Mouse (Mus musculus) kidney, embryonic 16.5 days (tissue): ENCODE measurements around the gene Arfip2. TPM values are rescaled to one million over a fixed set of nuclear protein-coding genes. Genes with fewer than 3 reads are reported as not detected.

Experiments
- ATAC-seq: fragments of 200-750 bp; cut with Nextera tagmentation; 2 replicates; pipeline ENCODE4 v1.8.0; 2017; ENCODE audit warnings: moderate TSS enrichment; ENCODE audit not compliant: low FRiP score, low TSS enrichment
- H3K27ac ChIP-seq: fragments of 300-500 bp; sonication (generic); 2 replicates; pipeline ENCODE4 v1.5.1; 2014; ENCODE audit warnings: low read length
- H3K27me3 ChIP-seq: fragments of 300-500 bp; sonication (generic); 2 replicates; pipeline ENCODE4 v1.6.1; 2014; ENCODE audit warnings: low read length, control low read depth, mixed read lengths; ENCODE audit not compliant: insufficient read depth
- H3K36me3 ChIP-seq: fragments of 300-500 bp; sonication (generic); 2 replicates; pipeline ENCODE4 v1.6.1; 2014; ENCODE audit warnings: low read length, control low read depth, mixed read lengths; ENCODE audit not compliant: insufficient read depth
- H3K4me1 ChIP-seq: fragments of 300-500 bp; sonication (generic); 2 replicates; pipeline ENCODE4 v1.6.1; 2014; ENCODE audit warnings: low read length, control low read depth, mixed read lengths; ENCODE audit not compliant: insufficient read depth
- H3K4me2 ChIP-seq: fragments of 300-500 bp; sonication (generic); replicated peaks from 2 replicates; pipeline ENCODE4 v1.6.1; 2014; ENCODE audit warnings: low read depth, low read length
- H3K4me3 ChIP-seq: fragments of 300-500 bp; sonication (generic); 2 replicates; pipeline ENCODE4 v1.5.1; 2014; ENCODE audit warnings: mild to moderate bottlenecking, low read length
- H3K9ac ChIP-seq: fragments of 300-500 bp; sonication (generic); replicated peaks from 2 replicates; pipeline ENCODE4 v1.6.1; 2014; ENCODE audit warnings: low read length
- H3K9me3 ChIP-seq: fragments of 300-500 bp; sonication (generic); 2 replicates; pipeline ENCODE4 v1.6.1; 2016; ENCODE audit warnings: low read length, control low read depth
- WGBS: fragments of 180-500 bp; shearing (Covaris S2); extraction: QIAGEN DNeasy Blood & Tissue Kit; methylation state at CpG from one replicate; pipeline ENCODE4 v1.1.7; 2014; 5-methylcytosine and 5-hydroxymethylcytosine counted together
- polyA plus RNA-seq: library from polyadenylated mRNA; unstranded; fragments of >200 nt; fragmentation: Nextera tagmentation; extraction: Ambion mirVana; gene quantifications from 2 replicates; pipeline ENCODE4 v1.2.1, GENCODE M21; 2015

Arfip2 gene
- polyA plus RNA-seq, 1 experiment from 2014 or later, result 92.5 TPM

DNA sequence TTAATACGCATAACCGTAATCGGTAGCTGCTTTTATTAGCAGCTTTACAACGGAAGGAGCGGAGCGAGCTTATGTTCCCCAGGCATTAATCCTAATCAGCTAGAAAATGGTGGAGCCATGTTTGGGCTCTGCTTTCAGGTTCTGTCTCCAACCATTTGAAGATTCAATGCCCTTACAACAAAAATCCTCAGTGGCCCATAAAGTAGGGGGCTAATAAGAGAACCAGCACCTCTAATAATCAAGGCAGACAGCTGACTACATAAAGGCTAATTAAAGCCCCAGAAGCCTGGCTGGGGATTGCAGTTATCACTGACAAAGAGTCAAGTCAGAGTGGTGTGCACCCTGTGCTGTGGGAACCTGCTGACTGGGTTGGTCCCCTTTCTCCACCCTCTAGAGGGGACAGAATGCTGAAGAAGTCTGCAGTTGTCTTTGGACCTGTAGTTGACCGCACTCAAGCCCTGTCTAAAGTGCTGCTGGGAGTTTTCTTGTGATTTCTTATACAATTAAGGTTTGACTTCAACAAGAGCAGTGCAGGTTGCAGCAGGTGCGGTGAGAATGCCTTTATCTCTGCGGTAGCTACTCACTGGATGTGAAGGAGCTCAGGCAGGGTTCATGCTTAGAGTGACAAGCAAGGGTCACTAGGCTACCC lies 5.8 kb downstream of the Arfip2 start:
- Histone ChIP-seq H3K36me3 (peaks cover 25% of the 10 kb centered on the region), H3K9me3 (no peaks in the 10 kb centered on the region), H3K9ac (peak overlapping the region; percentile 85; the same call in 1 of the 2 replicates), H3K4me2 (peak overlapping the region; percentile 88), H3K27ac (no peak overlapping the region), H3K4me1 (peaks cover 23% of the 10 kb centered on the region), H3K4me3 (peak overlapping the region; percentile 85; the same call in 1 of the 2 replicates), H3K27me3 (0 out of 2 replicates have a peak, but pooled peaks cover 2% of the 10 kb centered on the region)
- 49% methylated on average over 9 of the region's 9 CpGs for WGBS
- no peak for ATAC-seq

DNA sequence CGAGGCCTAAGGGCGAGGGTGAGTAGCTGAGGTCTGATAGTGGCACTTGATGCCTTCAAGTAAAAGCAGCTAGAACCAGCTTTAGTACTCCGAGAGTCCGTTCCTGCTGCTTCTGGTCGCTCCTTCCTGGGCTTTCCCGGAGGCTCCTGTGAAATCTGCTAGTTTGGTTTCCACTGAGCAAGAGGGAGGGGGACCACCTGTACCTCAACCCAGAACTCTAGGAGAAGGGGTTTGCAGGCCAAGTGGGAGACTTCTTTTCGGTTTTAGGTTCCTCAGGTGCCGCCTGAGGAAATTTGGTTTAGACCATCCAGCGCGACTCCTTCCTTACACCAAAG lies 6.4 kb downstream of the Arfip2 start:
- no peaks in the 10 kb centered on the region for H3K9me3 ChIP-seq
- peaks cover 25% of the 10 kb centered on the region for H3K36me3 ChIP-seq

DNA sequence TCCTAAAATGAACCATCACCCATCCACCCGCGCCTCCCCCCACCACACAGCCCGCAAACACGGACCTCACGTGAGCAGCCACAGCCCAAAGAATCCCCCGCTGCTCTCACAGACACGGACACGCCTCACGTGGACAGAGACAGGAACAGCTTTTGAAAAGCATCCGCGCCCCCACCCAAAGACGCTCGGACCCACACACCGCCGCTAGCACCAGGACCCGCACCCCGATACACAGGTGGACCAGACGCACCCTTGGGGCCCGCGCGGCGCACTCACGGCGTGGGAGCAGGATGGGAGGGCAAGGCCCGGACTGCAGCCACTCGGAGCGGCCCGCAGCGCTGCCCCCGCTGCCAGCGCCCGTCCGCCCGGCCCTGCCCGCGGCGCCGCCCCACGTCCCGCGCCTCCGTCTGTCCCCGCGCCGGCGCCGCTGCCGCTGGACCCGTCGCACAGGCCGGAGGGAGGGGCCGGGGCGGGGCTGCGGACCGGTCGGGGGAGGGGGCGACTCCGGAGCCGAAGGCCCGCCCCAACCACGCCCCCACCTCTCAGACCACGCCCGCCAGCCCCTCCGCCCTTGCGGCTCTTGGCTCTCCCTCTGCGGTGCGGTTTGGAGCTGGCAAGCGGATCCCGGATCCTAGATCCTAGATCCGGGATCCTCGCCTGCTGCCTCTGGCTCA lies 7.0 kb downstream of the Arfip2 start, which contains the start of gene Trim3:
Gene Trim3 (minus strand): TSS at position 445 of the 674 bp plus-strand sequence.
- WGBS, result under 1% methylated on average over 37 of the region's 71 CpGs
- H3K27ac ChIP-seq, result peak within 1 kb of the TSS; percentile 68
- peak; percentile 92 for ATAC-seq

More for the DNA sequence above, 6.4 kb downstream of the Arfip2 start:
- H3K9ac ChIP-seq, result peak overlapping the region; percentile 85
- peak overlapping the region; percentile 88 for H3K4me2 ChIP-seq
- H3K27ac ChIP-seq, result peak overlapping the region; percentile 52
- H3K4me1 ChIP-seq, result peaks cover 23% of the 10 kb centered on the region
- peak overlapping the region; percentile 85 for H3K4me3 ChIP-seq
- no peak for ATAC-seq
- WGBS, result 3% methylated on average over 10 of the region's 10 CpGs
- 0 out of 2 replicates have a peak, but pooled peaks cover 2% of the 10 kb centered on the region for H3K27me3 ChIP-seq

GRCm38 (mm10) chr7:105632551-105632972 lies 7.7 kb downstream of the Arfip2 start:
- Histone ChIP-seq H3K9me3 (no peaks in the 10 kb centered on the region), H3K4me3 (peak overlapping the region; percentile 85), H3K36me3 (peaks cover 18% of the 10 kb centered on the region), H3K27ac (peak overlapping the region; percentile 4; the same call in 1 of the 2 replicates), H3K9ac (peak overlapping the region; percentile 85), H3K4me1 (peaks cover 28% of the 10 kb centered on the region), H3K4me2 (peak overlapping the region; percentile 88), H3K27me3 (0 out of 2 replicates have a peak, but pooled peaks cover 2% of the 10 kb centered on the region)
- no peak for ATAC-seq
- WGBS, result 21% methylated on average over 4 of the region's 4 CpGs

More for the DNA sequence above, 7.0 kb downstream of the Arfip2 start, which contains the start of gene Trim3:
- peaks cover 20% of the 10 kb centered on the region for H3K36me3 ChIP-seq
- H3K27me3 ChIP-seq, result 0 out of 2 replicates have a peak, but pooled peaks cover 2% of the 10 kb centered on the region
- H3K4me1 ChIP-seq, result peaks cover 25% of the 10 kb centered on the region
- peak within 1 kb of the TSS; percentile 85 for H3K4me3 ChIP-seq
- peak within 1 kb of the TSS; percentile 85 for H3K9ac ChIP-seq
- peak within 1 kb of the TSS; percentile 88 for H3K4me2 ChIP-seq
- no peaks in the 10 kb centered on the region for H3K9me3 ChIP-seq

DNA sequence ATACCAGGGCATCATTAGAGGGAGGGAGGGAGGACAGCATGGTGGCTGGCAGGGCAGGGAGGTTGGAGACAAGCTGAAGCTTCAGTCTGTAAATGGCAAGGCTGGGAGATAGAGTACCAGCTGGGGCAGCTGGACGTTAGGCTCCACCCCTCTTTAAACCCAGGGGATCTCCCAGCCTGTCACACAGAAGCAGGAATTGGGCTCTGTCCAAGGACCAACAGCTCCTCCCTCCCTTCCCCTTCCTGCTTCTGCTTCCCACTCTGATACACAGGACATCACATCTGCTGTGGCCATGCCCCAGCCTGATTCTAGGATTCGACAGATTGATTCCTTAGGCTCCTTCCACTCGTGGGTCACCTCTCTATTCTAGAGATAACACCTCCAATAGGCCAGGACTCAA lies 11.6 kb downstream of the Arfip2 start:
- Histone ChIP-seq H3K4me1 (peaks cover 28% of the 10 kb centered on the region), H3K9ac (no peak overlapping the region; the same call in 1 of the 2 replicates), H3K4me3 (no peak overlapping the region), H3K9me3 (no peaks in the 10 kb centered on the region), H3K27ac (peak overlapping the region; percentile 57; the same call in 1 of the 2 replicates), H3K4me2 (no peak overlapping the region), H3K27me3 (no peaks in the 10 kb centered on the region), H3K36me3 (peaks cover 15% of the 10 kb centered on the region)
- WGBS, result 26% methylated on average over 3 of the region's 3 CpGs
- peak; percentile 13; the same call in 1 of the 2 replicates for ATAC-seq

DNA sequence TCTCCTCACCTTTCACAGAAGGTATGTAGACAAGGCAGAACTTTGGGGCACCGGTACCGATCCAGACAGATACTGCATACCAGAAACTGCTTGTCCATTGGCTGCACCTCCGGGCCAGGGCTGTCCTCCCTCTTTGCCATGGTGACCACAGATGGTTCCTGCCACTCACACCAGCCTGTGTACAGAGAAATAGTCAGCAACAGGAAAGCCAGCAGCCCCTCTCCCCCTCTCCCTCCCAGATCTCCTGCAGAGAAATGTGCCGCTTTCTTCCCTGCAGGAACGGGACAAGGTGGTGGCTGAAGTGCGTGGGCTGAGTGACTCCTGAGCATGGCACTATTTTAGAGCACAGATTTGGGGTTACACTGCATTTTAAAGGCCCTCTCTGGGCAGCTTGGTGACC lies 14.8 kb downstream of the Arfip2 start:
- no peak overlapping the region for H3K4me2 ChIP-seq
- WGBS, result 88% methylated on average over 6 of the region's 6 CpGs
- no peak overlapping the region for H3K9ac ChIP-seq
- H3K36me3 ChIP-seq, result peaks cover 24% of the 10 kb centered on the region
- no peaks in the 10 kb centered on the region for H3K9me3 ChIP-seq
- H3K27me3 ChIP-seq, result no peaks in the 10 kb centered on the region
- H3K4me1 ChIP-seq, result peaks cover 24% of the 10 kb centered on the region
- no peak for ATAC-seq
- H3K27ac ChIP-seq, result no peak overlapping the region
- no peak overlapping the region for H3K4me3 ChIP-seq

GRCm38 (mm10) chr7:105621646-105622292 lies 18.4 kb downstream of the Arfip2 start:
- H3K4me3 ChIP-seq, result no peak overlapping the region
- no peak for ATAC-seq
- H3K27me3 ChIP-seq, result no peaks in the 10 kb centered on the region
- no peak overlapping the region for H3K4me2 ChIP-seq
- peaks cover 6% of the 10 kb centered on the region; the same call in 1 of the 2 replicates for H3K4me1 ChIP-seq
- WGBS, result 68% methylated on average over 8 of the region's 8 CpGs
- no peaks in the 10 kb centered on the region for H3K9me3 ChIP-seq
- no peak overlapping the region for H3K9ac ChIP-seq
- peaks cover 47% of the 10 kb centered on the region for H3K36me3 ChIP-seq
- H3K27ac ChIP-seq, result no peak overlapping the region

GRCm38 (mm10) chr7:105621053-105621452 lies 19.2 kb downstream of the Arfip2 start:
- ATAC-seq, result no peak
- Histone ChIP-seq H3K27me3 (no peaks in the 10 kb centered on the region), H3K36me3 (peaks cover 52% of the 10 kb centered on the region), H3K9me3 (no peaks in the 10 kb centered on the region), H3K9ac (no peak overlapping the region), H3K27ac (no peak overlapping the region), H3K4me1 (peaks cover 6% of the 10 kb centered on the region; the same call in 1 of the 2 replicates), H3K4me3 (no peak overlapping the region), H3K4me2 (no peak overlapping the region)
- WGBS, result 71% methylated on average over 4 of the region's 4 CpGs

- no peak for ATAC-seq
- 76% methylated on average over 3 of the region's 3 CpGs for WGBS
Observed at GRCm38 (mm10) chr7:105619701-105620100, 20.5 kb downstream of the Arfip2 start.

More at GRCm38 (mm10) chr7:105619701-105620100, 20.5 kb downstream of the Arfip2 start:
- H3K27me3 ChIP-seq, result no peaks in the 10 kb centered on the region
- H3K9ac ChIP-seq, result no peak overlapping the region
- peaks cover 54% of the 10 kb centered on the region for H3K36me3 ChIP-seq
- peaks cover 6% of the 10 kb centered on the region; the same call in 1 of the 2 replicates for H3K4me1 ChIP-seq
- no peak overlapping the region for H3K4me3 ChIP-seq
- H3K4me2 ChIP-seq, result no peak overlapping the region
- H3K27ac ChIP-seq, result no peak overlapping the region
- H3K9me3 ChIP-seq, result no peaks in the 10 kb centered on the region
